Mouse (Mus musculus): ENCODE measurements around the gene Slc13a4. TPM values are rescaled to one million over a fixed set of nuclear protein-coding genes. Genes with fewer than 3 reads are reported as not detected.

The Slc13a4 gene
- polyA plus RNA-seq, 1 experiment from 2014 or later, result 0.36 TPM

- Histone ChIP-seq H3K27ac (replicated peaks; ENCODE audit: low read depth, low read length) (no peak overlapping the region), H3K36me3 (replicated peaks; ENCODE audit: control insufficient read depth, insufficient read depth, low read depth, low read length) (no peaks in the 10 kb centered on the region), H3K27me3 (ENCODE audit: control insufficient read depth, insufficient read depth, low read length) (no peaks in the 10 kb centered on the region), H3K4me2 (ENCODE audit: low read depth, low read length) (no peak overlapping the region), H3K4me3 (ENCODE audit: low read depth, low read length) (no peak overlapping the region), H3K9me3 (replicated peaks; ENCODE audit: control insufficient read depth, low read length) (no peaks in the 10 kb centered on the region), H3K9ac (replicated peaks; ENCODE audit: low read length) (no peak overlapping the region), H3K4me1 (ENCODE audit: control insufficient read depth, insufficient read depth, low read length) (no peaks in the 10 kb centered on the region)
- DNase-seq (ENCODE audit: low spot score), result no peak
- no peak for ATAC-seq (replicated peaks; ENCODE audit: insufficient number of reproducible peaks, low FRiP score, low TSS enrichment, low read depth)
- 81% methylated on average over 9 of the region's 9 CpGs for WGBS
Observed at GRCm38 (mm10) chr6:35324306-35324705, 16.4 kb upstream of the Slc13a4 start.

GRCm38 (mm10) chr6:35323046-35323445, 15.1 kb upstream of the Slc13a4 start:
- WGBS, result 65% methylated on average over 1 of the region's 1 CpGs
- H3K9me3 ChIP-seq (replicated peaks; ENCODE audit: control insufficient read depth, low read length), result no peaks in the 10 kb centered on the region
- no peaks in the 10 kb centered on the region for H3K36me3 ChIP-seq (replicated peaks; ENCODE audit: control insufficient read depth, insufficient read depth, low read depth, low read length)
- ATAC-seq (replicated peaks; ENCODE audit: insufficient number of reproducible peaks, low FRiP score, low TSS enrichment, low read depth) (no peak), DNase-seq (ENCODE audit: low spot score) (no peak)
- no peak overlapping the region for H3K27ac ChIP-seq (replicated peaks; ENCODE audit: low read depth, low read length)
- H3K27me3 ChIP-seq (ENCODE audit: control insufficient read depth, insufficient read depth, low read length), result no peaks in the 10 kb centered on the region
- no peaks in the 10 kb centered on the region for H3K4me1 ChIP-seq (ENCODE audit: control insufficient read depth, insufficient read depth, low read length)
- no peak overlapping the region for H3K4me3 ChIP-seq (ENCODE audit: low read depth, low read length)
- no peak overlapping the region for H3K9ac ChIP-seq (replicated peaks; ENCODE audit: low read length)
- H3K4me2 ChIP-seq (ENCODE audit: low read depth, low read length), result no peak overlapping the region

GRCm38 (mm10) chr6:35321105-35321504, 13.2 kb upstream of the Slc13a4 start:
- Histone ChIP-seq H3K9me3 (replicated peaks; ENCODE audit: control insufficient read depth, low read length) (no peaks in the 10 kb centered on the region), H3K27ac (replicated peaks; ENCODE audit: low read depth, low read length) (no peak overlapping the region), H3K4me2 (ENCODE audit: low read depth, low read length) (no peak overlapping the region), H3K4me1 (ENCODE audit: control insufficient read depth, insufficient read depth, low read length) (no peaks in the 10 kb centered on the region), H3K9ac (replicated peaks; ENCODE audit: low read length) (no peak overlapping the region), H3K27me3 (ENCODE audit: control insufficient read depth, insufficient read depth, low read length) (no peaks in the 10 kb centered on the region), H3K36me3 (replicated peaks; ENCODE audit: control insufficient read depth, insufficient read depth, low read depth, low read length) (no peaks in the 10 kb centered on the region), H3K4me3 (ENCODE audit: low read depth, low read length) (no peak overlapping the region)
- whole genome bisulfite sequencing, result 71% methylated on average over 4 of the region's 4 CpGs
- ATAC-seq (replicated peaks; ENCODE audit: insufficient number of reproducible peaks, low FRiP score, low TSS enrichment, low read depth), result no peak
- DNase-seq (ENCODE audit: low spot score), result no peak

- no peaks in the 10 kb centered on the region for H3K36me3 ChIP-seq (replicated peaks; ENCODE audit: control insufficient read depth, insufficient read depth, low read depth, low read length)
- no peaks in the 10 kb centered on the region for H3K27me3 ChIP-seq (ENCODE audit: control insufficient read depth, insufficient read depth, low read length)
- ATAC-seq (replicated peaks; ENCODE audit: insufficient number of reproducible peaks, low FRiP score, low TSS enrichment, low read depth) (no peak), DNase-seq (ENCODE audit: low spot score) (no peak)
- H3K4me3 ChIP-seq (ENCODE audit: low read depth, low read length), result no peak overlapping the region
- no peak overlapping the region for H3K9ac ChIP-seq (replicated peaks; ENCODE audit: low read length)
- H3K27ac ChIP-seq (replicated peaks; ENCODE audit: low read depth, low read length), result no peak overlapping the region
- WGBS, result 82% methylated on average over 6 of the region's 6 CpGs
- no peak overlapping the region for H3K4me2 ChIP-seq (ENCODE audit: low read depth, low read length)
- no peaks in the 10 kb centered on the region for H3K4me1 ChIP-seq (ENCODE audit: control insufficient read depth, insufficient read depth, low read length)
- H3K9me3 ChIP-seq (replicated peaks; ENCODE audit: control insufficient read depth, low read length), result no peaks in the 10 kb centered on the region
Observed at GRCm38 (mm10) chr6:35319850-35320249, 11.9 kb upstream of the Slc13a4 start.

- no peak for DNase-seq (ENCODE audit: low spot score)
- Histone ChIP-seq H3K9me3 (replicated peaks; ENCODE audit: control insufficient read depth, low read length) (no peaks in the 10 kb centered on the region), H3K27ac (replicated peaks; ENCODE audit: low read depth, low read length) (no peak overlapping the region), H3K4me3 (ENCODE audit: low read depth, low read length) (no peak overlapping the region), H3K27me3 (ENCODE audit: control insufficient read depth, insufficient read depth, low read length) (no peaks in the 10 kb centered on the region), H3K9ac (replicated peaks; ENCODE audit: low read length) (no peak overlapping the region), H3K36me3 (replicated peaks; ENCODE audit: control insufficient read depth, insufficient read depth, low read depth, low read length) (no peaks in the 10 kb centered on the region), H3K4me1 (ENCODE audit: control insufficient read depth, insufficient read depth, low read length) (no peaks in the 10 kb centered on the region), H3K4me2 (ENCODE audit: low read depth, low read length) (no peak overlapping the region)
- WGBS, result 87% methylated on average over 8 of the region's 8 CpGs
- ATAC-seq (replicated peaks; ENCODE audit: insufficient number of reproducible peaks, low FRiP score, low TSS enrichment, low read depth), result no peak
Observed at GRCm38 (mm10) chr6:35313520-35313919, 5.6 kb upstream of the Slc13a4 start.

- H3K36me3 ChIP-seq (replicated peaks; ENCODE audit: control insufficient read depth, insufficient read depth, low read depth, low read length), result no peaks in the 10 kb centered on the region
- no peak for ATAC-seq (replicated peaks; ENCODE audit: insufficient number of reproducible peaks, low FRiP score, low TSS enrichment, low read depth)
- 55% methylated on average over 7 of the region's 7 CpGs for WGBS
Observed at GRCm38 (mm10) chr6:35309406-35309805, 1.5 kb upstream of the Slc13a4 start.

GRCm38 (mm10) chr6:35307136-35307535, 795 bp downstream of the Slc13a4 start:
- Histone ChIP-seq H3K27ac (replicated peaks; ENCODE audit: low read depth, low read length) (no peak overlapping the region), H3K4me1 (ENCODE audit: control insufficient read depth, insufficient read depth, low read length) (no peaks in the 10 kb centered on the region), H3K27me3 (ENCODE audit: control insufficient read depth, insufficient read depth, low read length) (no peaks in the 10 kb centered on the region), H3K9me3 (replicated peaks; ENCODE audit: control insufficient read depth, low read length) (no peaks in the 10 kb centered on the region), H3K9ac (replicated peaks; ENCODE audit: low read length) (no peak overlapping the region), H3K4me2 (ENCODE audit: low read depth, low read length) (no peak overlapping the region), H3K4me3 (ENCODE audit: low read depth, low read length) (no peak overlapping the region), H3K36me3 (replicated peaks; ENCODE audit: control insufficient read depth, insufficient read depth, low read depth, low read length) (no peaks in the 10 kb centered on the region)
- DNase-seq (ENCODE audit: low spot score) (no peak), ATAC-seq (replicated peaks; ENCODE audit: insufficient number of reproducible peaks, low FRiP score, low TSS enrichment, low read depth) (no peak)
- 82% methylated on average over 13 of the region's 13 CpGs for WGBS

More at GRCm38 (mm10) chr6:35309406-35309805, 1.5 kb upstream of the Slc13a4 start:
- Histone ChIP-seq H3K4me3 (ENCODE audit: low read depth, low read length) (no peak overlapping the region), H3K4me2 (ENCODE audit: low read depth, low read length) (no peak overlapping the region), H3K27ac (replicated peaks; ENCODE audit: low read depth, low read length) (no peak overlapping the region), H3K9me3 (replicated peaks; ENCODE audit: control insufficient read depth, low read length) (no peaks in the 10 kb centered on the region), H3K9ac (replicated peaks; ENCODE audit: low read length) (no peak overlapping the region), H3K4me1 (ENCODE audit: control insufficient read depth, insufficient read depth, low read length) (no peaks in the 10 kb centered on the region), H3K27me3 (ENCODE audit: control insufficient read depth, insufficient read depth, low read length) (no peaks in the 10 kb centered on the region)
- peak; percentile 30 for DNase-seq (ENCODE audit: low spot score)

GRCm38 (mm10) chr6:35303355-35303900, 4.5 kb downstream of the Slc13a4 start:
- H3K36me3 ChIP-seq (replicated peaks; ENCODE audit: control insufficient read depth, insufficient read depth, low read depth, low read length), result no peaks in the 10 kb centered on the region
- no peak overlapping the region for H3K4me2 ChIP-seq (ENCODE audit: low read depth, low read length)
- DNase-seq (ENCODE audit: low spot score) (no peak), ATAC-seq (replicated peaks; ENCODE audit: insufficient number of reproducible peaks, low FRiP score, low TSS enrichment, low read depth) (no peak)
- H3K4me1 ChIP-seq (ENCODE audit: control insufficient read depth, insufficient read depth, low read length), result no peaks in the 10 kb centered on the region; the same call in 1 of the 2 replicates
- no peak overlapping the region for H3K4me3 ChIP-seq (ENCODE audit: low read depth, low read length)
- H3K27ac ChIP-seq (replicated peaks; ENCODE audit: low read depth, low read length), result no peak overlapping the region
- no peaks in the 10 kb centered on the region for H3K9me3 ChIP-seq (replicated peaks; ENCODE audit: control insufficient read depth, low read length)
- WGBS, result 81% methylated on average over 11 of the region's 11 CpGs
- H3K27me3 ChIP-seq (ENCODE audit: control insufficient read depth, insufficient read depth, low read length), result no peaks in the 10 kb centered on the region
- H3K9ac ChIP-seq (replicated peaks; ENCODE audit: low read length), result no peak overlapping the region
